Mouse (Mus musculus) olfactory bulb, adult 2 months (tissue): ENCODE results near the gene Emc7. TPM values are rescaled to one million over a fixed set of nuclear protein-coding genes. Genes with fewer than 3 reads are reported as not detected.
"Not testable (repeated sequence)": the region's sequence is repeated elsewhere in the genome, so short reads cannot be mapped to it uniquely, and the experiment has no call there.

ENCODE experiments used
- H3K27ac ChIP-seq: fragments of 200-500 bp; 2 replicates; pipeline ENCODE4 v1.5.1; 2012; ENCODE audit warnings: low read depth, low read length; ENCODE audit not compliant: insufficient read depth
- H3K4me1 ChIP-seq: fragments of 200-500 bp; 2 replicates; pipeline ENCODE4 v1.6.1; 2012; ENCODE audit warnings: low read length; ENCODE audit not compliant: control insufficient read depth, insufficient read depth
- H3K4me3 ChIP-seq: fragments of 200-500 bp; 2 replicates; pipeline ENCODE4 v1.5.1; 2012; ENCODE audit warnings: mild to moderate bottlenecking, low read depth, low read length, moderate library complexity; ENCODE audit not compliant: insufficient read depth
- CTCF ChIP-seq: fragments of 200-500 bp; IDR thresholded peaks from 2 replicates; pipeline ENCODE4 v1.5.1; 2012; ENCODE audit warnings: low read depth, mild to moderate bottlenecking, low read length, moderate library complexity; ENCODE audit not compliant: insufficient read depth
- POLR2A ChIP-seq: fragments of 200-500 bp; IDR thresholded peaks from 2 replicates; pipeline ENCODE4 v1.6.1; 2012; ENCODE audit warnings: mild to moderate bottlenecking, low read depth, low read length, moderate library complexity; ENCODE audit not compliant: insufficient read depth
- WGBS: fragments of 180-500 bp; shearing (Covaris S2); methylation state at CpG from one replicate; pipeline ENCODE4 v1.1.7; 2018; 5-methylcytosine and 5-hydroxymethylcytosine counted together
- polyA plus RNA-seq: library from polyadenylated mRNA; stranded (reverse); fragments of >200 nt; gene quantifications from 2 replicates; pipeline ENCODE4 v1.2.4, GENCODE M21; 2012; ENCODE audit warnings: low replicate concordance; ENCODE audit not compliant: missing spikeins, insufficient read depth, insufficient read length

Emc7 gene
- polyA plus RNA-seq, 1 experiment: 52.0 TPM

- Histone ChIP-seq H3K4me3 (no peak overlapping the region), H3K4me1 (no peaks in the 10 kb centered on the region), H3K27ac (no peak overlapping the region)
- no peak for TF ChIP-seq CTCF
- TF ChIP-seq POLR2A: no peak
- WGBS: 58% methylated on average over 2 of the region's 2 CpGs
These were observed 11.3 kb upstream of the Emc7 start for GRCm38 (mm10) chr2:112443491-112443890.

DNA sequence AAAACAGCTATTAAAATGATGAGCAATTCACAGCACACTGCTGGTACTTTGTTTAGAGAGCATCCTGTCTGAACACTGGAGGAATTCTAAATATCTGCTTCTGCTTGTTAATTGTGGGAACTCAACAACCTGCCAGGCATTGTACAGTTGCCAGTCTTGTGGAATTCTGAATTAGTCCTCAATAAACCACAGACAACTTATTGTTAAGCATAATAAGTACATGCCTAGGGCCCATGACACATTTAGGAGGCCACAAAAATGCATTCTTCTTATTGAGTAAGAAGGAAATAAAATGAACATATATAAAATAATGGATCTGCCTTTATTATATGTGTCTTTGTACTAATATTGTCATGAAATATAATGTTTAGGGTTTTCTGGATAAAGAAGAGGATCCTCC lies 9.3 kb upstream of the Emc7 start:
- no peak overlapping the region for H3K27ac ChIP-seq
- no peaks in the 10 kb centered on the region for H3K4me1 ChIP-seq
- no peak for TF ChIP-seq POLR2A
- no peak for TF ChIP-seq CTCF
- no peak overlapping the region for H3K4me3 ChIP-seq

GRCm38 (mm10) chr2:112448046-112448445 lies 6.8 kb upstream of the Emc7 start:
- not testable (repeated sequence) for H3K4me3 ChIP-seq, H3K27ac ChIP-seq, H3K4me1 ChIP-seq
- 66% methylated on average over 4 of the region's 4 CpGs for WGBS

DNA sequence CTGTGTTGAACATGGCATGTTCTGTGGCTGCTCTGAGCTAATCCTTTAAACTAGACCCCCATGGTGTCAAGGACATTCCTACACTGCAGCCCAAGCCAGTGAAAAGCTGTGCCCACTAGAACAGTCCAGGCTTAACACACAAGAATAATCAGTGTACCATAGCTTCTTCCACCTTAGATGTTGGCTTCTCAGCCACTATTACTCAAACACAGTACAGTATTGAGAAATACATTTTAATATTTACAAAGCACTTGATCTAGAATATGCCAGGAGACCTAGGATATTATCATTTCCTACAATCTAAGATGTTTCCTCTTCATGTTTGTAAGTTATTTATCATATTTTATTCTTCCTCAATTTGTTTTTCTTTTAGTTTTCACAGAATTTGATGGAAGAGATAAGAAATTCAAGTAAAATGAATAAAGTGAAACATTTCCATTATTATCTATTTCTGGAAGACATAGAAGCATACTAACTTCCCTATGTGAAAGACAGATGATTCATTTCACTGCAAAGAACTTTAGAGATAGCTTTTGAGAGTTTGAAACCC lies 6.2 kb upstream of the Emc7 start:
- Histone ChIP-seq H3K4me3 (no peak overlapping the region), H3K27ac (no peak overlapping the region), H3K4me1 (no peaks in the 10 kb centered on the region)
- TF ChIP-seq POLR2A (no peak), CTCF (no peak)

GRCm38 (mm10) chr2:112449597-112450296 lies 5.0 kb upstream of the Emc7 start:
- Histone ChIP-seq H3K27ac (no peak overlapping the region), H3K4me3 (no peak overlapping the region), H3K4me1 (no peaks in the 10 kb centered on the region)
- TF ChIP-seq CTCF (no peak), POLR2A (no peak)
- WGBS: 35% methylated on average over 4 of the region's 4 CpGs

GRCm38 (mm10) chr2:112452513-112452912 lies 2.3 kb upstream of the Emc7 start:
- H3K4me3 ChIP-seq, H3K27ac ChIP-seq, H3K4me1 ChIP-seq: not testable (repeated sequence)

DNA sequence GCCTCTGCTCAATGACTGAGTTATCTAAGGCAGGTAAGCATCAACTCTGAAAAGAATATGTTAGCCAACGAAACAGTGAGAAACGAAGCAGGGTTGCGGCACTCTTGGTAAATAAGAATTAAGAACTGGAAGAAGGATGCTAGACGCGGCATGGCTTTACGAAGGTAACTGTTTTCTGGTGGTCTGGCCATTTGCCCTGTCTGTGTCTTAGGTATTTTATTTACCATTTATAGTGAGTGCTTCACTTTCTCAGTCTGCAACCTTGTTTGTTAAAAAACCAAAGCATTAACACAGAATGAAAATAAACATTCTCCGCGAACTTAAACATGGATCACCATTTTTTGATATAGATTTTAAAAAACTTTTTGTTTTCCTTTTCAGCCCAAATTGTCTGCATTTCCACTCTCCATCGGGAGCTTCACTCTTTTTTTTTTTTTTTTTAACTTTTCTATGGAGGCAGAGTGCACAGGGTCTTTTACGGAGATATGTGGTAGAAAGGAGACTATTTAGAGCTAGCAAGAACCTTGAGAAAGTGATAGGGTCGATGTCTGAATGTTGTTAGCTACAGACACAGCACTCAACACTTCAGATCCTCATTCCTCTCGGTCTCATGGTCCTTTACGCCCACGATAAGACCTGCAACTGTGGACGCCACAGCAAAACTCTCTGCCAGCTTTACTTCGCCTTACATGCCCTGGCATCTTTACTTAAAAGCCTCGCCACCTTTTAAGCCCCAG lies 504 bp upstream of the Emc7 start:
- WGBS: 28% methylated on average over 17 of the region's 17 CpGs
- peak overlapping the region; percentile 88 for H3K4me3 ChIP-seq
- no peak for TF ChIP-seq POLR2A
- no peak for TF ChIP-seq CTCF

DNA sequence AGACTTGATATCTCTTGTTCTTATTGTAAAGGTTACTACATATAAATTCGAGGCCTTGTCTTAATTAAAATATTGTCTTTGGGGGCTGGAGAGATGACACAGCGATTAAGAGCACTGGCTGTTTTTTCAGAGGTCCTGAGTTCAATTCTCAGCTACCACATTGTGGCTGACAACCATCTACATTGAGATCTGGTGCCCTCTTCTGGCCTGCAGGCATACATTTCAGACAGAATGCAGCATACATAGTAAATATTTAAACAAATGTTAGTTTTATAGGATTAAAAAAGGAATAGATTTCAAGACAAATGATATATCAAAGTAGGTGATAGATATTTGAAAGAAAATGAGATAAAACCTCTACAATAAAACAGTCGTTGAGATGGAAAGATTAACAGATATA lies 5.8 kb downstream of the Emc7 start:
- WGBS: 92% methylated on average over 3 of the region's 3 CpGs
- H3K4me3 ChIP-seq: no peak overlapping the region
- no peaks in the 10 kb centered on the region for H3K4me1 ChIP-seq
- H3K27ac ChIP-seq: no peak overlapping the region
- no peak for TF ChIP-seq CTCF
- no peak for TF ChIP-seq POLR2A

More for the DNA sequence above, 504 bp upstream of the Emc7 start:
- Histone ChIP-seq H3K27ac (peak overlapping the region; percentile 41), H3K4me1 (no peaks in the 10 kb centered on the region)

DNA sequence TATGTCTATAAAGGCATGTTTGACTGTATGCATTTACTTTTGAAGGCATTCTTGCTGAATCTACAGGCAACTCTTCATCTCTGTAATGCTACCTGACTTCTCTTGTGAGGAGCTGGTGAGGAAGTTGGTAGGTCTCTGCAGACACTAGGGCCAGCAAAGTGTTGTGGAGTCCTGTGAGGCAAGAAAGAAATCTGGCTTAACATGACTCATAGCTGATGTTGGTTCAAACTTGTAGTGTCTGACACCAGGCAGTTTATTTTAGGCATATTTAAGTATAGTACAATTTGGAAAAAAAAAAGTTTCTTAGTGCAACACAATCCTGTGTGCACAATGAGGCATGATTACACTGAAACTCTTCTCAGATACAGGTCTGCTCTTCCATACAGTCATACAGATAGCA lies 14.7 kb downstream of the Emc7 start:
- no peak overlapping the region for H3K27ac ChIP-seq
- H3K4me3 ChIP-seq: no peak overlapping the region
- TF ChIP-seq CTCF: no peak
- no peak for TF ChIP-seq POLR2A
- no peaks in the 10 kb centered on the region for H3K4me1 ChIP-seq
